Mouse (Mus musculus) forebrain, embryonic 15.5 days (tissue): Measurements from ENCODE around the gene Rdh1. TPM values are rescaled to one million over a fixed set of nuclear protein-coding genes. Genes with fewer than 3 reads are reported as not detected.

ENCODE experiments used
- ATAC-seq: fragments of 200-750 bp; cut with Nextera tagmentation; replicated peaks from 2 replicates; pipeline ENCODE4 v1.8.0; 2017; ENCODE audit warnings: mild to moderate bottlenecking, moderate TSS enrichment, moderate library complexity
- H3K27ac ChIP-seq: fragments of 300-500 bp; sonication (generic); replicated peaks from 2 replicates; pipeline ENCODE4 v1.5.1; 2015; ENCODE audit warnings: mild to moderate bottlenecking, inconsistent platforms
- H3K27me3 ChIP-seq: fragments of 300-500 bp; sonication (generic); 2 replicates; pipeline ENCODE4 v1.6.1; 2015; ENCODE audit warnings: inconsistent platforms
- H3K36me3 ChIP-seq: fragments of 300-500 bp; sonication (generic); 2 replicates; pipeline ENCODE4 v1.6.1; 2015; ENCODE audit warnings: mild to moderate bottlenecking, inconsistent platforms
- H3K4me1 ChIP-seq: fragments of 300-500 bp; sonication (generic); 2 replicates; pipeline ENCODE4 v1.6.1; 2015; ENCODE audit warnings: inconsistent platforms
- H3K4me2 ChIP-seq: fragments of 300-500 bp; sonication (generic); replicated peaks from 2 replicates; pipeline ENCODE4 v1.6.1; 2015; ENCODE audit warnings: mild to moderate bottlenecking, inconsistent platforms
- H3K4me3 ChIP-seq: fragments of 300-500 bp; sonication (generic); 2 replicates; pipeline ENCODE4 v1.5.1; 2015; ENCODE audit warnings: mild to moderate bottlenecking, inconsistent platforms
- H3K9ac ChIP-seq: fragments of 300-500 bp; sonication (generic); replicated peaks from 2 replicates; pipeline ENCODE4 v1.6.1; 2015; ENCODE audit warnings: mild to moderate bottlenecking, inconsistent platforms
- H3K9me3 ChIP-seq: fragments of 300-500 bp; sonication (generic); 2 replicates; pipeline ENCODE4 v1.6.1; 2016; ENCODE audit warnings: inconsistent platforms
- WGBS: fragments of 180-500 bp; shearing (Covaris S2); methylation state at CpG from one replicate; pipeline ENCODE4 v1.1.7; 2015; ENCODE audit warnings: mixed read lengths; 5-methylcytosine and 5-hydroxymethylcytosine counted together
- polyA plus RNA-seq: library from polyadenylated mRNA; unstranded; fragments of >200 nt; fragmentation: Nextera tagmentation; extraction: Ambion mirVana; gene quantifications from 2 replicates; pipeline ENCODE4 v1.2.1, GENCODE M21; 2015

Gene Rdh1
- not detected in 2 replicates for polyA plus RNA-seq

- WGBS = 75% methylated on average over 9 of the region's 9 CpGs
- H3K9me3 ChIP-seq = no peaks in the 10 kb centered on the region
- no peak within 1 kb of the TSS for H3K4me3 ChIP-seq
- no peaks in the 10 kb centered on the region for H3K4me1 ChIP-seq
- H3K4me2 ChIP-seq = no peak within 1 kb of the TSS
- no peaks in the 10 kb centered on the region for H3K36me3 ChIP-seq
- H3K9ac ChIP-seq = no peak within 1 kb of the TSS
- H3K27me3 ChIP-seq = no peaks in the 10 kb centered on the region
- H3K27ac ChIP-seq = no peak within 1 kb of the TSS
- no peak for ATAC-seq
Observed at GRCm38 (mm10) chr10:127759181-127760110, at the start of gene Rdh1, which contains the start of gene Rdh16f1. TSS of gene Rdh1 (plus strand) at chr10:127759721. TSS of gene Rdh16f1 (plus strand) at chr10:127759787.

DNA sequence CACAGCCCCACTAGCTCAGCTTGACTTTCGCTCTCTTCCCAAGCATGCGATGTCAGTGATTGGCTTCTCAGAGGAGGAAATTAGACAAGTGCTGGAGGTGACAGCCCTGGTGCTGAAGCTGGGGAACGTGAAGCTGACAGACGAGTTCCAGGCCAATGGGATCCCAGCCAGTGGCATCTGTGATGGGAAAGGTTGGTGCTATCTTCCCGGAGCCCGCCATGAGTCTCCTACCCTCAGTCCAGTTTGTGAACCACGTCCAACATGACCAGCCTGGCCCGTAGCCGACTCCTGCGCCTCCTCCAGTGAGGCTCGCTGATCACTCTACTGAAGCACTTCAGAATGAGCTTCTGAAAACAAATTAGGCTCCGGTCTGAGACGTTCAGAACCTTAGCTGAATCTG is 49.2 kb upstream of the Rdh1 start:
- WGBS = 83% methylated on average over 13 of the region's 13 CpGs
- no peaks in the 10 kb centered on the region for H3K9me3 ChIP-seq
- H3K27ac ChIP-seq = no peak overlapping the region
- H3K36me3 ChIP-seq = no peaks in the 10 kb centered on the region
- no peak for ATAC-seq
- no peaks in the 10 kb centered on the region for H3K27me3 ChIP-seq
- no peak overlapping the region for H3K4me3 ChIP-seq
- H3K9ac ChIP-seq = no peak overlapping the region
- H3K4me1 ChIP-seq = no peaks in the 10 kb centered on the region
- H3K4me2 ChIP-seq = no peak overlapping the region

- H3K27ac ChIP-seq = no peak overlapping the region
- no peaks in the 10 kb centered on the region for H3K9me3 ChIP-seq
- WGBS = 71% methylated on average over 6 of the region's 6 CpGs
- no peak overlapping the region for H3K9ac ChIP-seq
- H3K36me3 ChIP-seq = no peaks in the 10 kb centered on the region
- ATAC-seq = peak; percentile 29; the same call in 1 of the 2 replicates
- H3K4me3 ChIP-seq = no peak overlapping the region
- H3K4me1 ChIP-seq = no peaks in the 10 kb centered on the region
- no peaks in the 10 kb centered on the region for H3K27me3 ChIP-seq
- H3K4me2 ChIP-seq = no peak overlapping the region
Observed at GRCm38 (mm10) chr10:127712736-127713135, 46.8 kb upstream of the Rdh1 start.

- 16% methylated on average over 20 of the region's 20 CpGs for WGBS
- 0 out of 2 replicates have a peak overlapping the region, but pooled peaks have one; percentile 16 for H3K9ac ChIP-seq
- no peak overlapping the region for H3K4me3 ChIP-seq
Observed at GRCm38 (mm10) chr10:127721671-127722418, 37.7 kb upstream of the Rdh1 start.

DNA sequence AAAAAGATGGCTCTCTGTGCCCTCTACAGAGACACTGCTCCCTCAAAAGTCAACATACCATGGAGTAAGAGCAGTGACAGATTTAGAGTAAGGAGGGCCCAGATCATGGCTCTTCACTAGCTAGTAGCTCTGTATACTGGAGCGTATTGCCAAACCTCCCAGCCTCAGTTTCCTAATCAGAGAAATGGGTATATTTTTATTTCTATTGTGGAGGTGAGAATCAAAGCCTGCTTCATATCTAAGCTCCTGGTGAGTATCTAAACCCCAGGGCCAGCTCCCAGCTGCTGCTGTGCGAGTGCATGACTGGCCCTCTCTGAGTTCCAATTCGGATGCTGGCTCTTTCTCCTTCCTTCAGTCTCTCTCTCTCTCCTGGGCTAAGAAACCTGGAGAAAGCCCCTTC is 35.3 kb upstream of the Rdh1 start, which contains the start of gene Tac2:
Gene Tac2, plus strand, starts transcription at position 301 of the 400 bp plus-strand sequence.
- Histone ChIP-seq H3K4me1 (peaks cover 16% of the 10 kb centered on the region), H3K36me3 (no peaks in the 10 kb centered on the region), H3K9ac (no peak within 1 kb of the TSS), H3K4me2 (no peak within 1 kb of the TSS), H3K9me3 (no peaks in the 10 kb centered on the region), H3K27me3 (no peaks in the 10 kb centered on the region; the same call in 1 of the 2 replicates), H3K27ac (no peak within 1 kb of the TSS), H3K4me3 (no peak within 1 kb of the TSS)
- WGBS = 76% methylated on average over 3 of the region's 3 CpGs
- no peak for ATAC-seq

More at GRCm38 (mm10) chr10:127721671-127722418, 37.7 kb upstream of the Rdh1 start:
- H3K27ac ChIP-seq = no peak overlapping the region
- ATAC-seq = no peak
- no peaks in the 10 kb centered on the region; the same call in 1 of the 2 replicates for H3K27me3 ChIP-seq
- no peaks in the 10 kb centered on the region for H3K9me3 ChIP-seq
- H3K4me1 ChIP-seq = peaks cover 12% of the 10 kb centered on the region
- no peaks in the 10 kb centered on the region for H3K36me3 ChIP-seq
- peak overlapping the region; percentile 29 for H3K4me2 ChIP-seq

- no peaks in the 10 kb centered on the region; the same call in 1 of the 2 replicates for H3K27me3 ChIP-seq
- no peaks in the 10 kb centered on the region for H3K9me3 ChIP-seq
- no peak overlapping the region for H3K9ac ChIP-seq
- WGBS = 92% methylated on average over 4 of the region's 4 CpGs
- no peak overlapping the region for H3K27ac ChIP-seq
- no peak overlapping the region for H3K4me3 ChIP-seq
- ATAC-seq = no peak
- H3K36me3 ChIP-seq = no peaks in the 10 kb centered on the region
- peaks cover 16% of the 10 kb centered on the region for H3K4me1 ChIP-seq
- H3K4me2 ChIP-seq = no peak overlapping the region
Observed at GRCm38 (mm10) chr10:127725136-127725535, 34.4 kb upstream of the Rdh1 start.

GRCm38 (mm10) chr10:127728437-127728836 is 31.1 kb upstream of the Rdh1 start:
- H3K27ac ChIP-seq = no peak overlapping the region
- ATAC-seq = no peak
- H3K4me2 ChIP-seq = no peak overlapping the region
- peaks cover 15% of the 10 kb centered on the region for H3K4me1 ChIP-seq
- H3K9ac ChIP-seq = no peak overlapping the region
- 0 out of 2 replicates have a peak, but pooled peaks cover under 1% of the 10 kb centered on the region for H3K27me3 ChIP-seq
- H3K36me3 ChIP-seq = no peaks in the 10 kb centered on the region
- WGBS = 69% methylated on average over 8 of the region's 8 CpGs
- no peak overlapping the region for H3K4me3 ChIP-seq
- no peaks in the 10 kb centered on the region for H3K9me3 ChIP-seq

GRCm38 (mm10) chr10:127730285-127730932 is 29.1 kb upstream of the Rdh1 start:
- WGBS = 42% methylated on average over 11 of the region's 11 CpGs
- no peak overlapping the region for H3K4me3 ChIP-seq
- no peaks in the 10 kb centered on the region for H3K36me3 ChIP-seq
- H3K9me3 ChIP-seq = no peaks in the 10 kb centered on the region
- ATAC-seq = no peak
- no peak overlapping the region for H3K27ac ChIP-seq
- no peak overlapping the region for H3K4me2 ChIP-seq
- peaks cover 15% of the 10 kb centered on the region for H3K4me1 ChIP-seq
- H3K9ac ChIP-seq = no peak overlapping the region
- peaks cover 11% of the 10 kb centered on the region; the same call in 1 of the 2 replicates for H3K27me3 ChIP-seq

DNA sequence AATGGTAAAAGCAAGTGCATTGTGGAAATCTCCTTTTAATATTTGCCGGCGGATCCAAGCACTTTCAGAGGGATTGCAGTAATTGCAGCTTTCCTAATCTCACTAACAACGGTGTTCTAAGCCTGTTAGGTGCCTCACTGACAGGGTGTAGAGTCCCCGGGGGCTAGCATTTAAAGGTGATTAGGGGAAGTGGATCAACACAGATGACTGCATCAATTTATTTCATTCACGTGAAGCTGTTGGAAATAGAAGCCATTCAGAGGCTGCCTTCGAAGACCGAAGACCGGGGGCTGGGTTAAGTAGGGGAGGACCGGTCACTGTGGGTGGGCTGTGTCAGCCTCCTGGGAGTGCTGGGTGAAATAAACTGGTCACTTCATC is 28.6 kb upstream of the Rdh1 start:
- no peak for ATAC-seq
- Histone ChIP-seq H3K4me2 (no peak overlapping the region), H3K4me1 (peaks cover 15% of the 10 kb centered on the region), H3K9me3 (no peaks in the 10 kb centered on the region), H3K27ac (no peak overlapping the region), H3K27me3 (peaks cover 11% of the 10 kb centered on the region; the same call in 1 of the 2 replicates), H3K36me3 (no peaks in the 10 kb centered on the region), H3K9ac (no peak overlapping the region), H3K4me3 (no peak overlapping the region)
- WGBS = 8% methylated on average over 9 of the region's 9 CpGs

DNA sequence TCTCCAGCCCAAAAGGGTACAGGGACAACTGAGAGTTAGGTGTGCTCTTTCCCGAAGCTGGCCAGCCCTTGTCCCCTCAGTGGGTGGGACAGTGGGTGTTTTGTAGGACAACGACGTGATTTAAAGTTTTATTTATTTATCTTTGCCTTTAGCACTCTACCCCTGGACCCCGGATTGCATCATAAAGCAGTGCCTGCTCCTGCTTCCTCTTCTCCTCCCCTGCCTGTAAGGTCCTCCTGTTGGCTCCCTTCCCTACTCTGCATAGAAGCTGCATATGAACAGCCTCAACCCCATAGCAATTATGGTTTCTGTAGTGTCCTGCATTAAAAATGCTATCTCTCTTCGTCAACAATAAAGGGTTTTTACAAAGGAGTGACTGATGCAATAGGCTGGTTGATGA is 28.1 kb upstream of the Rdh1 start:
- no peak for ATAC-seq
- Histone ChIP-seq H3K4me3 (no peak overlapping the region), H3K9me3 (no peaks in the 10 kb centered on the region), H3K4me2 (no peak overlapping the region), H3K4me1 (peaks cover 15% of the 10 kb centered on the region), H3K27ac (no peak overlapping the region), H3K36me3 (no peaks in the 10 kb centered on the region), H3K27me3 (peaks cover 11% of the 10 kb centered on the region; the same call in 1 of the 2 replicates), H3K9ac (no peak overlapping the region)
- WGBS = 30% methylated on average over 5 of the region's 5 CpGs

DNA sequence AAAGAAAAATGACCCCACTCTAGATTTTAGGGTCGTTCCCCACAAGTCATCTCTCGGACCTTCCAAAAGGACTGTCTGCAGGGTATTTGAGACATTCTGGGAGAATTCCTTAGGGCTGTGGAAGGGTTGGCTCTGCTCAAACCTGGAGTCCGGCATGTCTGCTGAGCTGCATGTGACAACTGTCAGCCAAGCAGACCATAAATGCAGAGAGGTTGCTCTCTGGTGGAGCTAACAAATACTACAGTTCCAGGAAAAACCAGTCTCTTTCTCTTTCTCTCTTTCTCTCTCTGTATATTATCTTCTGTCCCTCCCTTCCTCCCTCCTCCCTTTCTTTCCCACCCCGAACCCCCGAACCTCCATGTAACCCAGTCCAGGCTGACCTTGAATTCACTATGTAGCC is 25.1 kb upstream of the Rdh1 start:
- H3K27ac ChIP-seq = no peak overlapping the region
- ATAC-seq = no peak
- WGBS = 53% methylated on average over 5 of the region's 5 CpGs
- H3K27me3 ChIP-seq = peaks cover 11% of the 10 kb centered on the region; the same call in 1 of the 2 replicates
- no peaks in the 10 kb centered on the region for H3K9me3 ChIP-seq
- H3K4me1 ChIP-seq = peaks cover 19% of the 10 kb centered on the region
- no peak overlapping the region for H3K4me2 ChIP-seq
- no peak overlapping the region for H3K9ac ChIP-seq
- no peak overlapping the region for H3K4me3 ChIP-seq
- no peaks in the 10 kb centered on the region for H3K36me3 ChIP-seq
